Mouse (Mus musculus) heart, postnatal 0 days (tissue): ENCODE results near the gene Rgsl1. TPM values are rescaled to one million over a fixed set of nuclear protein-coding genes. Genes with fewer than 3 reads are reported as not detected.
A peak's percentile ranks its signal among the peaks of the same experiment; 100 is the strongest.
"Not testable (repeated sequence)": the region's sequence is repeated elsewhere in the genome, so short reads cannot be mapped to it uniquely, and the experiment has no call there.

Experiments
- ATAC-seq: fragments of 200-750 bp; cut with Nextera tagmentation; 2 replicates; pipeline ENCODE4 v1.8.0; 2017; ENCODE audit warnings: low read depth, moderate number of reproducible peaks, moderate library complexity; ENCODE audit not compliant: insufficient read depth
- DNase-seq: peaks from one replicate; pipeline ENCODE4 v3.0.0-alpha.2; 2016; ENCODE audit warnings: low spot score
- H3K27ac ChIP-seq: fragments of 300-500 bp; sonication (generic); 2 replicates; pipeline ENCODE4 v1.5.1; 2014; ENCODE audit warnings: low read depth, mild to moderate bottlenecking
- H3K27me3 ChIP-seq: fragments of 300-500 bp; sonication (generic); 2 replicates; pipeline ENCODE4 v1.6.1; 2014; ENCODE audit warnings: low read length, mixed read lengths; ENCODE audit not compliant: control insufficient read depth, insufficient read depth
- H3K36me3 ChIP-seq: fragments of 300-500 bp; sonication (generic); replicated peaks from 2 replicates; pipeline ENCODE4 v1.6.1; 2014; ENCODE audit warnings: low read length, mixed read lengths; ENCODE audit not compliant: control insufficient read depth, insufficient read depth
- H3K4me1 ChIP-seq: fragments of 300-500 bp; sonication (generic); 2 replicates; pipeline ENCODE4 v1.6.1; 2014; ENCODE audit warnings: antibody characterized with exemption; ENCODE audit not compliant: control insufficient read depth, insufficient read depth
- H3K4me2 ChIP-seq: fragments of 300-500 bp; sonication (generic); 2 replicates; pipeline ENCODE4 v1.6.1; 2014; ENCODE audit warnings: low read depth, mild to moderate bottlenecking, low read length, moderate library complexity
- H3K4me3 ChIP-seq: fragments of 300-500 bp; sonication (generic); 2 replicates; pipeline ENCODE4 v1.5.1; 2014; ENCODE audit warnings: low read depth, low read length
- H3K9ac ChIP-seq: fragments of 300-500 bp; sonication (generic); replicated peaks from 2 replicates; pipeline ENCODE4 v1.6.1; 2014; ENCODE audit warnings: low read depth, low read length, mixed read lengths
- H3K9me3 ChIP-seq: fragments of 300-500 bp; sonication (generic); replicated peaks from 2 replicates; pipeline ENCODE4 v1.6.1; 2016; ENCODE audit warnings: low read length; ENCODE audit not compliant: control insufficient read depth
- CTCF ChIP-seq: IDR thresholded peaks from 2 replicates; pipeline ENCODE4 v1.5.1; 2016; ENCODE audit warnings: antibody characterized with exemption, control low read depth, low read depth
- EP300 ChIP-seq: IDR thresholded peaks from 2 replicates; pipeline ENCODE4 v1.6.1; 2016; ENCODE audit warnings: antibody characterized with exemption, low read depth
- whole genome bisulfite sequencing: fragments of 180-500 bp; shearing (Covaris S2); extraction: QIAGEN DNeasy Blood & Tissue Kit; methylation state at CpG from one replicate; pipeline ENCODE4 v1.1.7; 2014; 5-methylcytosine and 5-hydroxymethylcytosine counted together
- polyA plus RNA-seq: library from polyadenylated mRNA; unstranded; fragments of >200 nt; fragmentation: Nextera tagmentation; extraction: Ambion mirVana; gene quantifications from 2 replicates; pipeline ENCODE4 v1.2.1, GENCODE M21; 2015
- total RNA-seq: library from RNA; depleted of rRNA; stranded (reverse); fragments of >200 nt; gene quantifications from 2 replicates; pipeline ENCODE4 v1.2.3, GENCODE M21; 2014; ENCODE audit warnings: low replicate concordance

Rgsl1 gene
- total and polyA plus RNA-seq, 2 experiments from 2014 or later: not detected

GRCm38 (mm10) chr1:153855946-153856345 is 12.0 kb upstream of the Rgsl1 start:
- Histone ChIP-seq H3K4me1 (no peaks in the 10 kb centered on the region), H3K27ac (no peak overlapping the region), H3K9me3 (no peaks in the 10 kb centered on the region), H3K4me3 (no peak overlapping the region), H3K36me3 (no peaks in the 10 kb centered on the region), H3K27me3 (no peaks in the 10 kb centered on the region), H3K4me2 (no peak overlapping the region), H3K9ac (no peak overlapping the region)
- ATAC-seq (no peak), DNase-seq (no peak)
- WGBS: 68% methylated on average over 8 of the region's 8 CpGs
- TF ChIP-seq CTCF (no peak), EP300 (no peak)

- not testable (repeated sequence) for H3K9ac ChIP-seq, H3K4me1 ChIP-seq, H3K27ac ChIP-seq, H3K4me3 ChIP-seq, H3K4me2 ChIP-seq, H3K9me3 ChIP-seq, H3K27me3 ChIP-seq, DNase-seq, H3K36me3 ChIP-seq, ATAC-seq
- WGBS: 64% methylated on average over 7 of the region's 7 CpGs
Measured at GRCm38 (mm10) chr1:153852696-153853095, 8.8 kb upstream of the Rgsl1 start.

- H3K27me3 ChIP-seq: no peaks in the 10 kb centered on the region
- H3K4me3 ChIP-seq: no peak overlapping the region
- WGBS: 22% methylated on average over 6 of the region's 6 CpGs
- 0 out of 2 replicates have a peak overlapping the region, but pooled peaks have one; percentile 35 for H3K4me2 ChIP-seq
- DNase-seq: peak; percentile 86
- no peaks in the 10 kb centered on the region for H3K4me1 ChIP-seq
- H3K36me3 ChIP-seq: no peaks in the 10 kb centered on the region
- TF ChIP-seq CTCF: peak; percentile 85
- TF ChIP-seq EP300: no peak
- no peaks in the 10 kb centered on the region for H3K9me3 ChIP-seq
- no peak overlapping the region for H3K27ac ChIP-seq
- H3K9ac ChIP-seq: no peak overlapping the region
- no peak for ATAC-seq
Measured at GRCm38 (mm10) chr1:153846867-153847266, 2.9 kb upstream of the Rgsl1 start.

DNA sequence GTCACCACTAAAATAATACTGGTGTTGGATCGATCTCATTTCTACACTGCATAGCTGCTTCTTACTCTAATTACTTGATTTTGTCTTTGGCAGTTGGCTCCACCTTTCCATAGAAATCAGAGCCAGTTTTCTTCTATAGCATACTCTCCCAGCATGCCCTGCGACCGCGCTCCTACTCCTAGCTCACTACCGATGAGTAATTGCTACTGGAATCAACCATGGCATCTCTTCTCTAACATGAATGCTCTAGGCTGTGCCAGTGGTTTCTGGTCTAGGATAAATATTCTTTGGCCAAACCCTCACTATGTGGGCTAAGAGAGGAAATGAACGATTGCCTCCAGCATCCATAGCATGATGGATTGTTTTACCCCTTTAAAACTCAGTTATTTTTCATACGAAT is 2.5 kb upstream of the Rgsl1 start:
- Histone ChIP-seq H3K9me3 (no peaks in the 10 kb centered on the region), H3K36me3 (no peaks in the 10 kb centered on the region), H3K9ac (no peak overlapping the region), H3K4me1 (no peaks in the 10 kb centered on the region), H3K4me3 (no peak overlapping the region), H3K27ac (no peak overlapping the region), H3K27me3 (no peaks in the 10 kb centered on the region), H3K4me2 (no peak overlapping the region)
- DNase-seq: no peak
- ATAC-seq: no peak
- WGBS: 79% methylated on average over 7 of the region's 7 CpGs
- TF ChIP-seq CTCF: no peak

- WGBS: 74% methylated on average over 11 of the region's 11 CpGs
- Histone ChIP-seq H3K9me3 (no peaks in the 10 kb centered on the region), H3K4me3 (no peak overlapping the region), H3K4me1 (no peaks in the 10 kb centered on the region), H3K36me3 (no peaks in the 10 kb centered on the region), H3K9ac (no peak overlapping the region), H3K27me3 (no peaks in the 10 kb centered on the region), H3K27ac (peak overlapping the region; percentile 9; the same call in 1 of the 2 replicates), H3K4me2 (no peak overlapping the region)
- ATAC-seq: no peak
- TF ChIP-seq CTCF (no peak), EP300 (no peak)
- no peak for DNase-seq
Measured at GRCm38 (mm10) chr1:153842121-153842740, 1.7 kb downstream of the Rgsl1 start.

DNA sequence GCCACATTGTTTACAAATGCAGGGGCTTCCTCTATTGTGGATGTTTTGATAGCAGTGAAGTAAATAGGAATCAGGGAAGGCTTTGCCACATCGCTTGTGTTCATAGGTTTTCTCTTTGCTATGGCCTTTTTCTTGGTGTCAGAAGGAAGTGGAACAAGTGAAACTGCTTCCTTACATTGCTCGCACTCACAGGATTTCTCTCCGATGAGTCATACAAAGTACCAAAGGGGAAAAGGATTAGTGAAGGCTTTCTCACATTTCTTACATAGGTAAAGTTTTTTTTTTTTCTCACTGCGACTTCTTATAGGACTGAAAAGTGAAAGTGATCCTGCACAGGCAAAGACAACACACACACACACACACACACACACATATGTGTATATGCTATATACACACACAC is 7.9 kb downstream of the Rgsl1 start:
- Histone ChIP-seq H3K4me3 (no peak overlapping the region), H3K9ac (no peak overlapping the region), H3K27me3 (no peaks in the 10 kb centered on the region), H3K9me3 (no peaks in the 10 kb centered on the region), H3K27ac (no peak overlapping the region), H3K36me3 (no peaks in the 10 kb centered on the region), H3K4me2 (no peak overlapping the region), H3K4me1 (no peaks in the 10 kb centered on the region)
- ATAC-seq (no peak), DNase-seq (no peak)
- TF ChIP-seq EP300 (no peak), CTCF (no peak)
- WGBS: 44% methylated on average over 4 of the region's 4 CpGs
